Mouse (Mus musculus) right cerebral cortex, postnatal 10 days (tissue): ENCODE data around the gene Clec16a.
A peak's percentile ranks its signal among the peaks of the same experiment; 100 is the strongest.

Experiments used
- DNase-seq, 2 experiments: peaks; one replicate each; pipeline ENCODE4 v3.0.0; 2021; ENCODE audit warnings: low spot score in 2 of 2

Gene Clec16a

GRCm38 (mm10) chr16:10544995-10545622 lies at the start of gene Clec16a:
TSS of gene Clec16a (plus strand) at chr16:10545339.
- peak; percentile 98 to 99 for DNase-seq

GRCm38 (mm10) chr16:10495824-10496298 lies 49.3 kb upstream of the Clec16a start:
- no peak for DNase-seq

GRCm38 (mm10) chr16:10498096-10498602 lies 47.0 kb upstream of the Clec16a start:
- DNase-seq, result no peak

- DNase-seq, result no peak
Measured at GRCm38 (mm10) chr16:10499122-10499521, 46.0 kb upstream of the Clec16a start.

GRCm38 (mm10) chr16:10501865-10502264 lies 43.3 kb upstream of the Clec16a start:
- peak in 1 of 2 experiments; percentile 43 for DNase-seq

GRCm38 (mm10) chr16:10503058-10503457 lies 42.1 kb upstream of the Clec16a start:
- no peak for DNase-seq

GRCm38 (mm10) chr16:10507445-10507844 lies 37.7 kb upstream of the Clec16a start:
- DNase-seq, result no peak

- no peak for DNase-seq
Measured at GRCm38 (mm10) chr16:10508691-10509090, 36.4 kb upstream of the Clec16a start.

- DNase-seq, result no peak
Measured at GRCm38 (mm10) chr16:10510477-10511133, 34.5 kb upstream of the Clec16a start.

- DNase-seq, result no peak
Measured at GRCm38 (mm10) chr16:10511134-10511520, 34.0 kb upstream of the Clec16a start.

- no peak for DNase-seq
Measured at GRCm38 (mm10) chr16:10515953-10516572, 29.1 kb upstream of the Clec16a start.

GRCm38 (mm10) chr16:10518030-10518429 lies 27.1 kb upstream of the Clec16a start:
- no peak for DNase-seq

- DNase-seq, result peak; percentile 83 to 91
Measured at GRCm38 (mm10) chr16:10520908-10521614, 24.1 kb upstream of the Clec16a start.

- peak; percentile 76 to 81 for DNase-seq
Measured at GRCm38 (mm10) chr16:10522811-10523210, 22.3 kb upstream of the Clec16a start.

- DNase-seq, result no peak
Measured at GRCm38 (mm10) chr16:10523650-10524049, 21.5 kb upstream of the Clec16a start.

GRCm38 (mm10) chr16:10524866-10525609 lies 20.1 kb upstream of the Clec16a start:
- DNase-seq, result no peak

- no peak for DNase-seq
Measured at GRCm38 (mm10) chr16:10525610-10525980, 19.5 kb upstream of the Clec16a start.

- DNase-seq, result peak in 1 of 2 experiments; percentile 50
Measured at GRCm38 (mm10) chr16:10527046-10527644, 18.0 kb upstream of the Clec16a start.

GRCm38 (mm10) chr16:10528382-10528781 lies 16.8 kb upstream of the Clec16a start:
- DNase-seq, result no peak

GRCm38 (mm10) chr16:10530179-10530578 lies 15.0 kb upstream of the Clec16a start:
- no peak for DNase-seq

GRCm38 (mm10) chr16:10533781-10534180 lies 11.4 kb upstream of the Clec16a start:
- DNase-seq, result no peak
